25 mouse cellular contexts compared by ENCODE assay signal in genomic region chr3:33858939-33859338, GRCm38 (mm10). TPM values are rescaled to one million over a fixed set of nuclear protein-coding genes. Genes with fewer than 3 reads are reported as not detected.
DNase-seq lines count a peak whose midpoint lies in the region; ATAC-seq and TF ChIP-seq lines count a peak whose summit lies in the region.
"Had no signal": no experiment of that assay in that cellular context is flagged by ENCODE, and none has a peak within 500 bp of the region (broad histone marks: within the 10 kb centered on the region; RNA-seq: fewer than 3 reads in every experiment).

No protein-coding gene starts in this region.

- no peaks in the 10 kb centered on the region for H3K9me3 ChIP-seq in G1E (replicated peaks)
- H3K9me3 ChIP-seq: embryonic facial prominence, embryonic 10.5 days; embryonic facial prominence, embryonic 12.5 days; forebrain, embryonic 13.5 days; forebrain, embryonic 15.5 days had no signal

- DNase-seq in G1E (ENCODE audit: low spot score), result no peak
- DNase-seq in adrenal gland, postnatal 25 days, result no peak
- DNase-seq in right cerebral cortex, postnatal 14 days, result no peak
- DNase-seq: adrenal gland, adult 8-10 months; adrenal gland, postnatal 14 days; B cell, adult 2 months; cerebellum, adult 11 months; cerebellum, adult 18-20 months; cerebellum, adult 8-10 months; cerebellum, adult 9-11 months; cerebellum, postnatal 14 days; cerebellum, postnatal 36 days; forebrain, postnatal 0 days had no signal

- H3K27me3 ChIP-seq in G1E (ENCODE audit: insufficient read depth, low read length), result no peaks in the 10 kb centered on the region
- H3K27me3 ChIP-seq: CH12.LX; embryonic facial prominence, embryonic 12.5 days; forebrain, embryonic 13.5 days; forebrain, embryonic 15.5 days had no signal

- peaks cover 57% of the 10 kb centered on the region for H3K4me1 ChIP-seq in G1E (ENCODE audit: insufficient read depth, low read depth, low read length)
- H3K4me1 ChIP-seq: embryonic facial prominence, embryonic 10.5 days; embryonic facial prominence, embryonic 12.5 days; forebrain, embryonic 13.5 days; forebrain, embryonic 15.5 days had no signal

- peak; percentile 76 for ATAC-seq in G1E (ENCODE audit: extremely low read depth, insufficient number of reproducible peaks, low FRiP score, poor library complexity, severe bottlenecking)
- peak; percentile 73; the same call in 1 of the 2 replicates for ATAC-seq in common myeloid progenitor, adult 5-6 weeks (replicated peaks; ENCODE audit: low read depth, poor library complexity, severe bottlenecking)
- peak; percentile 87 for ATAC-seq in hematopoietic stem cell, adult 5-6 weeks (replicated peaks in 1 of 2; ENCODE audit: insufficient read depth in 1 of 2, low FRiP score in 2 of 2, low TSS enrichment in 1 of 2, low read depth in 1 of 2, poor library complexity in 2 of 2, severe bottlenecking in 2 of 2)
- no peak for ATAC-seq in megakaryocyte-erythroid progenitor cell, adult 5-6 weeks (replicated peaks; ENCODE audit: low FRiP score, low TSS enrichment, poor library complexity, severe bottlenecking)
- ATAC-seq in frontal cortex, adult (ENCODE audit: low TSS enrichment), result no peak
- ATAC-seq: activated CD4-positive, CD25-positive, alpha-beta regulatory T cell, adult 4 months; CD4-positive, CD25-positive, alpha-beta regulatory T cell, adult 4 months; forebrain, embryonic 13.5 days; forebrain, embryonic 15.5 days; forebrain, postnatal 0 days; Patski had no signal

- H3K4me3 ChIP-seq in G1E (ENCODE audit: low read depth, low read length), result no peak overlapping the region
- H3K4me3 ChIP-seq: embryonic facial prominence, embryonic 10.5 days; embryonic facial prominence, embryonic 12.5 days; forebrain, embryonic 13.5 days; forebrain, embryonic 15.5 days had no signal

- H3K36me3 ChIP-seq in G1E (replicated peaks), result no peaks in the 10 kb centered on the region
- H3K36me3 ChIP-seq: embryonic facial prominence, embryonic 10.5 days; embryonic facial prominence, embryonic 12.5 days; forebrain, embryonic 15.5 days had no signal

- no peak for TF ChIP-seq CTCF in G1E (IDR thresholded peaks at IDR 0.05; ENCODE audit: low read depth, low read length)

RNA-seq across cellular contexts. Expression of gene Ccdc39, which starts 14.8 kb away (rescaled TPM):
- 8.2 and 13.7 TPM in 2 replicates for total RNA-seq in G1E (2014; fragmentation: Nextera tagmentation)
- 4.1 and 5.1 TPM in 2 replicates for total RNA-seq in G1E (2017)
- polyA plus RNA-seq in G1E (2012), result 0.14 and 0.17 TPM in 2 replicates
- total RNA-seq in common myeloid progenitor, adult 5-6 weeks (2017), result 1.3 TPM in 1 of 2 replicates, not detected in the other
- 2.0 and 3.9 TPM in 2 replicates for total RNA-seq in hematopoietic stem cell, adult 5-6 weeks (2017)
- not detected in 2 replicates for total RNA-seq in megakaryocyte-erythroid progenitor cell, adult 5-6 weeks (2014; fragmentation: Nextera tagmentation)
- total RNA-seq in megakaryocyte-erythroid progenitor cell, adult 5-6 weeks (2017), result 0.38 and 0.88 TPM in 2 replicates
- 1.8 and 2.5 TPM in 2 replicates for total RNA-seq in adrenal gland, postnatal 25 days (2021)

RNA-seq across cellular contexts. Expression of gene Ttc14, which starts 59.3 kb away (rescaled TPM):
- total RNA-seq in G1E (2014; fragmentation: Nextera tagmentation), result 64.7 and 73.2 TPM in 2 replicates
- total RNA-seq in G1E (2017), result 99.6 and 112 TPM in 2 replicates
- polyA plus RNA-seq in G1E (2012), result 30.7 and 30.8 TPM in 2 replicates
- total RNA-seq in common myeloid progenitor, adult 5-6 weeks (2017), result 65.5 and 77.1 TPM in 2 replicates
- total RNA-seq in hematopoietic stem cell, adult 5-6 weeks (2017), result 71.2 and 111 TPM in 2 replicates
- total RNA-seq in megakaryocyte-erythroid progenitor cell, adult 5-6 weeks (2014; fragmentation: Nextera tagmentation), result 34.3 and 42.9 TPM in 2 replicates
- 60.2 and 96.6 TPM in 2 replicates for total RNA-seq in megakaryocyte-erythroid progenitor cell, adult 5-6 weeks (2017)
- total RNA-seq in adrenal gland, postnatal 25 days (2021), result 59.8 and 60.7 TPM in 2 replicates

Comparison
In these comparisons a context has a peak if more than half of its experiments do, and no peak if none do; other contexts are left out.
1. ATAC-seq: peak in G1E (single experiment), common myeloid progenitor, adult 5-6 weeks (single experiment) and hematopoietic stem cell, adult 5-6 weeks (2 of 2); none in megakaryocyte-erythroid progenitor cell, adult 5-6 weeks (single experiment) and frontal cortex, adult (single experiment).